Mouse (Mus musculus) gastrocnemius, postnatal 10 days (tissue): ENCODE measurements at regions not wholly inside any gene's neighbourhood (a gene's known extent, or its start where the extent isn't known, plus 50 kb on each side); places are given as distances from the start of the nearest gene placed in this dataset.

Experiments used
- DNase-seq: peaks from one replicate; pipeline ENCODE4 v3.0.0; 2021; ENCODE audit warnings: mixed read lengths

DNA sequence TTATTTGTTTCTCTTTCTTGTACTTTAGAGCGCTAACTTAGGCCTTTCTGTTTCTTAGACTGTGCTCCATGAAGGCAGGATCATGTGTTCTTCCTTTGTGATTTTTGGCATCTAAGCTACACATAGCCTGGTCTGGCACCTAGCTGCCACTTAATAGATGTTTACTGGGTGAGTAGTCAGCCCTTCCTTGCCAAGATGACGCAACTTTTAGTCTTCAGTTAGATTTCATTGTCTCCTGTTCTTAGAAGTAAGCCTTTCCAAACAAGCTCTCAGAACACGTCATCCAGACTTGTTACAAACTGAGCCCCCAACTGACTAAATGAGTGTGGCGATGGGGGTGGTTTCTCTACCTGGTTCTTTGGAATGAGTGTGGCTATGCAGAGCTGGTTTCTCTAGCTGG is 85.4 kb upstream of the Rapgef5 start:
- DNase-seq = no peak

DNA sequence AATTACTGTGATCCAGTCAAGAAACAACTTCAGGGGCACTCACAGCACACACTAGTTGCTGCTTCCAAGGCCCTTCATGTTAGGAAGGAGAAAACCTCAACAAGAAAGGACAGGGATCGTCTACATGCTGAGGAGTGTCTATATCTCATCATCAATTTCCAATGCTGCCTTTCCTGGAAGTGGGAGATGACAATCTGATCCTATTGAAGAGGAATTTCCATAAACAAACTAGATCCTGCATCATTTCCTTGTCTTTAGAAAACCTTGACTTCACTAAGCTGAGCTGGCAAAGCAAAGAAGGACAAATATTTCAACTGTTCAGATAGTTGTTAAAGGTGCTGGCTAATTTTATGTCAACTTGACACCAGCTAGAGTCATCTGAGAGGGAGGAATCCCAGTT is 83.5 kb upstream of the Rapgef5 start:
- no peak for DNase-seq

DNA sequence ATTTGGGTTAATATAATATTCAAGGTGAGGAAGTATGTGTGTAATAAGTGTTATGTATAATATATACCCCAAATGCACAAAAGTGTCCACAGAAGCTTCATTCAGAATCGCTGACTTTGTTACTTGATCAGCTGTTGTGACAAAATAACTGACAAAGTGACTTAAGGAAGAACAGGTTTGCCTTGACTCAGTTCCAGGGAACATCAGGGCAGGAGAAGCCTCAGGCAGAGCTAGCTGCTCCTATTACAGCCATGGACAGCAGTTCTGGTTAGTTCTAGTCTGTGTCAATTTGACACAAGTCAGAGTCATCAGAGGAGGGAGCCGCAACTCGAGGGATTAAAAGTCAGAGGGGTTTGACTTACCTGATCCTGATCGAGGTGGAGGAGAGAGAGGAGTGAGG is 79.3 kb upstream of the Rapgef5 start:
- no peak for DNase-seq

DNA sequence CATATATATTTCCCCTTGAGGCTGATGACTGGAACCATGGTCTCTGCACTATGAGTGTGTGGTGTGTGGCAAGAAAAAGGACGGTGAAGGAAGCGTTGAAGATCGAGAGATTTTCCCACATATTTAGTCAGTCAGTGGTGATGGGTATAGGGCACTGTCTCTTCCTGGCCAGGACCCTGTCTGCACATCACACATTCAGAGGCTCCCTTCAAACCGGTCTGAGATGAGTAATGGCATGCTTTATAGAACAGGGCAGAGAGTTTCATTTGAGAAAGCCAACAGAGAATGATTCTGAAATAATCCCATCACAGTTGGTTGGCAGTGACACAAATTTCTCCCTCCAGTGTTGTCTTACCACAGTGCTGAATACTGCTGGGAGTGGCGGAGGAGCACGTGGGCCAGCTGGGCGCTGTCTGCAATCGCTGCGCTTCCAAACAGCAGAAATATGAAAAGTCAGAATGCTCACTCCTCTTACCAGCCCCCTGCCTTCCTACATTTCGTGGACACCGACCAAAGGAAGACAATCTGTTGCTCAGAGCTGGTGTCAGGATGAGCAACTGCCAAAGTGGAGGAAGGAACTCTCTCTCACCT is 77.2 kb upstream of the Rapgef5 start:
- DNase-seq = no peak

DNA sequence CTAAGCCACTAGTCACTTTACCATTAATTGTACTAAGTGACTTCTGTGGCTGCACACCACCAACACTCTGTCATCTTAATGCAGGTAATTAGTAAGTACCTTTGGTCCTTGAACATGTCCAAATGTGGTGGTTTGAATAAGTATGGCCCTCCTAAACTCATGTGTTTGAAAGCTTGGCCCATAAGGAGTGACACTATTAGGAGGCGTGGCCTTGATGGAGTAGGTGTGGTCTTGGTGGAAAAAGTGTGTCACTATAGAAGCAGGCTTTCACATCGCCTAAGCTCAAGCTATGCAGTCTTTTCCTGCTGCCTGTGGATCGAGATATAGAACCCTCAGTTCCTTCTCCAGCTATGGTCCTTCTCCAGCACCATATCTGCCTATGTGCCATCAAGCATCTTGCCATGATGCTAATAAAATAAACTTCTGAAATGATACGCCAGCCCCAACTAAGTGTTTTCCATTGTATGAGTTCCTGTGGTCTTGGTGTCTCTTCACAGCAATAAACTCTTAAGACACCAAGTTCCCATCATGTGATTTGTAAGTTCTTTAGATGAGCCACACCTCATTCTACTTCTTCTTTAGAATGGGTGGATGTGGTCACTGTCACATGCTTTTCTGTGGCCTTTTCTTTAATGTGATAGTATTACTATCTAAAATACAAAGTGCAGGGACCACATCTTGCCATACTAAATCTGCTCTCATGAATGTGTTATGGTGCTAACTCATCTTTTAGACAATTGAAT is 71.9 kb upstream of the Rapgef5 start:
- no peak for DNase-seq

DNA sequence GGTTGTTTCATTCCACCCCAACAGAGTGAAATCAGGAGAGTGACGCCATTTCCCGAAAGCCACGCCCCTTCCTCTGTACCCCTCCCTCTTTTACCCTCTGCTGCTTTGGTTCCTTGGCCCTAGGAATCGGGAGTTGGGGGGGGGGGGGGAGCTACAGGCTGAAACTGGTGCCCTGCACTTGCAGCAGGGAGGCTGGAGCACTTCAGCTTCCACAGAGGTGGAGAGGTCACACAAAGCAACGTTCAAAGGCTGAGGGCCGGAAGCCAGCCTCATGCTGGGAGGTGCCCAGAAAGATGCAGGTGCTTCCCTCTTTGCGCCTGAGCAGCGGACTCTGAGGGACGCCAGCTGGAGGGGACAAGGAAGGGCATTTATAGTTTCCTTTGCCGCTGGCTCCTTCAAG is 69.1 kb upstream of the Rapgef5 start:
- no peak for DNase-seq

DNA sequence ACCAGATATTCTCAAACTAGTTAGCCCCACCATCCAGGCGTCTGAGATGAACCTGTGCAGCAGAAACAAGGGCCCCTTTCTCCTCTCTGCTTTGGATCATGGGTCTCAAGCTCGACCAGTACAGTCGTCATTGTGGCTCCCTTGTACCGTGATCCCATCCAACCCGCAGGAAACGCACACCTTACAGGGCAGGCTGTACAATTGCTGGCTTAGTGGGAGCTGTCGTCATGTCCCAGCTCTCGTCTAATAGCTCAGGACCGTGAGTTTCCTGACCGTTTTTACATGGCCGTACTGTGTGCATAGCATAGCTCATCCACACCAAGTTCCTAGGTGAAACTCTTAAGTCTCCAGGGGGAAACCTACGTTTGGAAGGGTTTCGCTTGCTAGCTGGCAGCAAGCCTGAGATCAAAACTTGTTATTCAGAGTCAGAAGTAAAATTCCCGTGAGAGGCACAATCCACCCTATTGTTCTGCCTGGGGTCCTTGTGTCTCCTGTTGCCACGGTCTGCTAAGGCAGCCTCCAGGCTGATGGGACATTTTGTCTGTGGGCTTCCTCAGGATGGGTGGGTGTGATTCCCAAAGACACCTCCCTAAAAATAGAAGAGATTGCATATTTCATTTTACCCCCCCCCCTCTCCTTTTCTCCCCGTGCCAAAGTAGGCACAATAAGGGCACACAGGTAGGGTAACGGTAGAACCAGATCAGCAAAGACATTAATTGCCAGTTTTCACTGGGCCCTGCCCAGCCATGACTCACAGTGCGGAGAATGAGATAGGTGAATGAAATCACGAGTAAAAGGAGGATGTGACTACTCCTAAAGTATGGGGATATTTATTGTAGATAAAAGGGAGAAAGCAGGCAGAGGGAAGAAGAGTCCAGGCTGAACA is 68.2 kb upstream of the Rapgef5 start:
- DNase-seq = no peak

DNA sequence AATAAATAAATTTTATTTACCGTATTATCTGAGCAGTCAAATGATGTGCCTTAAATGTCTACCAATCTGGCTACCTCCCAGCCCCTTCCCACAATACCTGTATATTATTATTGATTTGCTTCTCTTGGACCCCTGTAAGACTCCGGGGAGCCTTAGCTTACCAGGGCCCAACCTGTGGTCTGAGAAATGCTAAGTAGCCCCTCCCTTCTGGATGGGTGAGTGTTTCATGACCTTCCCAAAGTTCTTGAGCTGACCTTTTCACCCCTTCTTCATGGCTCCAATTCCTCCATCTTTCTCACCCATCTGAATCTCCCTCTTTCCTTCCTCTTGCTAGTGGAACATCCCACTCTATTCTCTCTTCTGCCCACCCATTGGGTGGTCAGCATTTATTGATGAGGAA is 67.2 kb upstream of the Rapgef5 start:
- DNase-seq = no peak

DNA sequence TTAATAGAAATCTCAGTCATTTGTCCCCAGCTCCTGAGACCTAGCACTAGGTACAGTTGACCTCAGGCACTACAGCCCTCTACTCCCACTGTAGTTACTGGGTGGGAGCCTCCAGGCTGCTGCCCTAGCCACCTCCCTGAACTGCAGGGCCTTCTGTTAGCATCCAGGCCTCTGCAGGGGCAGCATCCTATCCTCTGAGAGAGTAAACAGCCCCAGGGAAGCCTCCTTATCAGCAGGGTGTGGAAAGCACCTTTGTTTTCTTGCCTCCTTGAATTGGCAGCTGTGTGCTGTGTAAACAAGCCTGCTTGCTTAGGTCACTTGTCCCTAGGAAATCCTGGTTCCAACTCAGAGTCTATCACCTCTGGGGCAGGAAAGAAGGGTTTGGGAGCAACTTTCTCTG is 66.2 kb upstream of the Rapgef5 start:
- no peak for DNase-seq

DNA sequence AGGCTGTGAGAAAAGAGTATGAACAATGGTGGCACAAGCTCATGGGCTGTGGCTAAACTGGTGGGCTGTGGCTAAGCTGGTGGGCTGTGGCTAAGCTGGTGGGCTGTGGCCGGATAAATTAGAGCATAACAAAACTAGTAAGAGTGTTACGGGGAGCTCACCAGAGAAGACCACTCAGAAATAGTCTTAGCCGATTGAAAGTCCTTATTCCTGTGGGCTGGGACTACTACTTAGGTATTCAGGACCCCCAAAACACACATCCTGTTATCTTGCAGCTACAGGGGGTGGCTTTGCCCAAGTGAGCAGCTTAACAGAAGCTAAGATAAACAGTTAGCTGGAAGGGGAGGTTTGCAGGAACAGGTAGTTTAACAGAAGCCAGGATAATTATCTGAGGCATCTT is 65.4 kb upstream of the Rapgef5 start:
- DNase-seq = no peak

DNA sequence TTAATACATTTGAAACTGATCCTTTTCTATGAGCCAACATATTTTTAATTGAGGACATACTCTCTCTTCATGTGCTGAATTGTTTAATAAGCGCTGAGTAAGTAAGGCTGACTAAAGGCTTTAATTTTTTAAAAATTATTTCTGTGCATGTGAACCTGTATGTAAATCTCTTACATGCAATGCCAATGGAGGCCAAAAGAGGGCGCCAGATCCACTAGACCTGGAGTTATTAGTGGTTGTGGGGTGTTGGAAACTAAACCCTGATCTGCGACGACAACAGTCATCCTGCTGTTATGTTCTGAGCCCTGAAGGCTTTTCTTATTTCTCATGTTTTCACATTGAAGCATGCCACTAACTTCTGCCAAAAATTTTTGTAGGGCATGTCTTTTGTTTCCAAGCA is 64.8 kb upstream of the Rapgef5 start:
- peak; percentile 19 for DNase-seq

DNA sequence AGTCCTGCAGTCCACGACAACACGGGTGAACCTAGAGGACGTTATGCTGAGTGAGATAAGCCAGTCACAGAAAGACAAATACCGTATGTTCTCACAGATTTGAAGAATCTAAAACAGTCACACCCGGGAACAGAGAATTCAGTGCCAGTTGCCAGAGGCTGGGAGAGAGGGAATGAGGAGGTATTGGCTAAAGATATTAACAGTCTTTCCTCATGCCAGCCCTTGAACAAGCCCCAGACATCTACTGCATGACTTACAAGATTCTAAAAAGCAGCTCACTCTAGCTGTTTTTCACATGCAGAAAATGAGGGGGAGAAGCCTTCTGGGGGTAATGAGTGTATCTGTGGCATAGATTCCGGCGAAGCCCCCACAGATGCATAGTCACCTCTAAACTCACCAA is 60.5 kb upstream of the Rapgef5 start:
- DNase-seq = no peak

DNA sequence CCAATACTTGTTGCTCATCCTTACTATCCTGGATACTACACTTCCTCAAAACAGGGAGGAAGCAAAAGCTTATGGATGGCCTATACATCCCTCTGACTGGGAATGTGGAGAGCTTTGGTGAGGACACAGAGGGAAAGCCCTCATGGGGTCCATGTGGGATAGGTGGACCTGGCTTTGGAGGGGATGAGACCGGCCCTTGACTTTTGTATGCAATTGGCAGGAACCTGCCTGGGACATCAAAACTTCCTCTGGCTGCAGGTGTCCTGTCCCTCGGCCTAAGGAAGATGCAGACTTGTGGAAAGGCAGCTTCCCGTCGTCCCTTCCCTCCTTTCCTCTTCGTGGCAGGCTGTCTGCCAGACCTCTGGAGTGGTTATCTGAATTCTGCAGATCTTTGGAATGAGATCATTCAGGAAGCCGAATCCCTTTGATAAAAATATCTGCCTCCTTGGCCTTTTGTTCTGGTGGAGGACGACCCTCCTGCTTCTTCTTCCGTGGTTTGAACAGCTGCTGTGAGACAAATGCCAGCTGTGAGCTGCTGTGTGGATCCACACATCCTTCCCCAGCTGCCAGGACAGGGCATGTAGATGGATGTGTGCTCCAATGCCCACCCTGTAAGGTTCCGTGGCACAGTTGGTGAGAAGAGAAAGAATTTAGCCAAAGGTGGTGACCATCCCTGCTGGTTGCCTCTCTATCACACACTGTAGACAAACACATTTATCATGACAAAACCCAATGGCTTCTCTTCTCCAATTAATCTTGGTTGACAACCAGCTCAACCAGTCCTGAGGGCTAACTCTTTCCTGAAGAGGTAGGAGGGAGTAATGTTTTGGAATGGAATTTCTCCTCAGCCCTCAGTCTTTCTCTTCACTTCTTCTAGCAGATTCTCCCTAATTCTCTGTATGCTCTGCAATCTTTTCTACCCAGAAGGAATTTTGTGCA is 57.9 kb upstream of the Rapgef5 start:
- no peak for DNase-seq

DNA sequence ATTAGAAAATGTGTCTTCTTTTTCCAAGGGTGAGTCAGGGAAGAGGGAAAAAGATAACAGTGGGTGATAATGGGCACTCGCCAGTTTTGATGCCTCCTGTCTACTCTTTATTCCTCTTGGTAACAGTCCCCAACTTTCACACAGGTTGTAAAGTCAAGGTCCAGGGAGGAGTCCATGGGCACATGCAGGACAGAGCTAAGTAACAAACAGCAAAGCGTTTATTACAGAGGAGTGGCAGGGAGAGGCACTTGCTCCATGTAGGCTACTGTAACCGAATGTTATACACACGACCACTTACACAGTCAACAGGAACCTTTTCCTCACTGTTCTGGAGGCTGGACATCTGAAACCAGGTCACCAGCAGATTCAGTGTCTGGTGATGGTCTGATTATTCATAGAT is 56.7 kb upstream of the Rapgef5 start:
- no peak for DNase-seq

DNA sequence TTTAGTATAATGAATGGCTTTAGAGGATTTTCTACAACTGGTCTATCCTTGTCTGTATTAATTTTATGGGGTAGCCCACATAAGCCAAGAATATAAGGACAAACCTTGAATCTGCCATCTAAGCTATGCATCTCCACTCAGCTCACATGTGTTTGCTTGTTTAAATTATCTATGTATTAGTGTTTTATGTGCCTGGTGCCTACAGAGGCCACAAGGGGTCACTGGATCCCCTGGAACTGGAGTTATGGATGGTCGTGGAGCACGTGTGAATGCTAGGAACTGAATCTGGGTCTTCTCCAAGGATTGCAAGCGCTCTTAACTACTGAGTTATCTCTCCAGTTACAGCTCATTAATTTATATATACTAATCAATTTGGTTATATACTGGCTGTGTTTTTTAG is 51.1 kb upstream of the Rapgef5 start:
- no peak for DNase-seq

DNA sequence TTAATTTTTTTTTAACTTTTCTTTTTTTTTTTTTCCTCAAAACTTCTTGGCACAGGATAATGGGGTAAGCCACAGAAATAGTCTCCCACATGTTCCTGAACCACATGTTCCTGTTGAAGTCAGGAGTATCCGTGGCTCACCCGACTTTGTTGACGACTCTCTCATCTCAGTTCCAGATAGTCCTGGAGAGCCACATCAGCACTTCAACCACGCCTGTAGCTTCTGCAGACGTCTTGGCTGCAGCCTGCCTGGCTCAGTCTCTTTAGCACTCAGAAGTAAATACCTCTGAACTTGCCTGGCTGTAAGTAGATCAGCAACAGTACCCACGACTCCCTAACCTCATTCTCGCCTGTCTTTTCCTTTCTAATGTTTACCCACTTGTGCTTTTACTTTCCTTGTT is 50.3 kb upstream of the Rapgef5 start:
- no peak for DNase-seq
